Mouse (Mus musculus) spleen, adult 2 months (tissue): ENCODE results near the gene Opalin. TPM values are rescaled to one million over a fixed set of nuclear protein-coding genes. Genes with fewer than 3 reads are reported as not detected.

Experiments
- DNase-seq, 2 experiments: peaks; one replicate each; pipeline versions ENCODE4 v3.0.0 to v3.0.0-alpha.2; 2012 to 2021; ENCODE audit warnings: low spot score in 2 of 2, low read depth in 1 of 2
- H3K27ac ChIP-seq: fragments of 200-500 bp; 2 replicates; pipeline ENCODE4 v1.5.1; 2012; ENCODE audit warnings: low read length, inconsistent platforms; ENCODE audit not compliant: insufficient read depth
- H3K27me3 ChIP-seq: fragments of 200-500 bp; 2 replicates; pipeline ENCODE4 v1.6.1; 2012; ENCODE audit warnings: mild to moderate bottlenecking, moderate library complexity, low read length, inconsistent platforms; ENCODE audit not compliant: control insufficient read depth, insufficient read depth
- H3K36me3 ChIP-seq: fragments of 200-500 bp; 2 replicates; pipeline ENCODE4 v1.6.1; 2012; ENCODE audit warnings: mild to moderate bottlenecking, low read length, inconsistent platforms; ENCODE audit not compliant: control insufficient read depth, insufficient read depth
- H3K4me1 ChIP-seq: fragments of 200-500 bp; 2 replicates; pipeline ENCODE4 v1.6.1; 2011; ENCODE audit warnings: inconsistent platforms; ENCODE audit not compliant: control insufficient read depth, insufficient read depth, insufficient read length
- H3K4me3 ChIP-seq: fragments of 200-500 bp; 2 replicates; pipeline ENCODE4 v1.5.1; 2011; ENCODE audit warnings: mild to moderate bottlenecking, inconsistent platforms; ENCODE audit not compliant: insufficient read depth, insufficient read length; ENCODE audit errors: extremely low read depth
- CTCF ChIP-seq: fragments of 200-500 bp; IDR thresholded peaks from 2 replicates; pipeline ENCODE4 v1.5.1; 2011; ENCODE audit warnings: mild to moderate bottlenecking, inconsistent platforms; ENCODE audit not compliant: insufficient read depth, insufficient read length, insufficient replicate concordance; ENCODE audit errors: extremely low read depth
- POLR2A ChIP-seq: fragments of 200-500 bp; IDR thresholded peaks from 2 replicates; pipeline ENCODE4 v1.6.1; 2011; ENCODE audit warnings: low read depth, low read length, inconsistent platforms
- WGBS: fragments of 180-500 bp; shearing (Covaris S2); methylation state at CpG from one replicate; pipeline ENCODE4 v1.1.7; 2018; 5-methylcytosine and 5-hydroxymethylcytosine counted together
- polyA plus RNA-seq: library from polyadenylated mRNA; depleted of rRNA; stranded (reverse); fragments of >200 nt; gene quantifications from 2 replicates; pipeline ENCODE4 v1.2.3, GENCODE M21; 2012

Opalin gene
- polyA plus RNA-seq, 1 experiment, result not detected

DNA sequence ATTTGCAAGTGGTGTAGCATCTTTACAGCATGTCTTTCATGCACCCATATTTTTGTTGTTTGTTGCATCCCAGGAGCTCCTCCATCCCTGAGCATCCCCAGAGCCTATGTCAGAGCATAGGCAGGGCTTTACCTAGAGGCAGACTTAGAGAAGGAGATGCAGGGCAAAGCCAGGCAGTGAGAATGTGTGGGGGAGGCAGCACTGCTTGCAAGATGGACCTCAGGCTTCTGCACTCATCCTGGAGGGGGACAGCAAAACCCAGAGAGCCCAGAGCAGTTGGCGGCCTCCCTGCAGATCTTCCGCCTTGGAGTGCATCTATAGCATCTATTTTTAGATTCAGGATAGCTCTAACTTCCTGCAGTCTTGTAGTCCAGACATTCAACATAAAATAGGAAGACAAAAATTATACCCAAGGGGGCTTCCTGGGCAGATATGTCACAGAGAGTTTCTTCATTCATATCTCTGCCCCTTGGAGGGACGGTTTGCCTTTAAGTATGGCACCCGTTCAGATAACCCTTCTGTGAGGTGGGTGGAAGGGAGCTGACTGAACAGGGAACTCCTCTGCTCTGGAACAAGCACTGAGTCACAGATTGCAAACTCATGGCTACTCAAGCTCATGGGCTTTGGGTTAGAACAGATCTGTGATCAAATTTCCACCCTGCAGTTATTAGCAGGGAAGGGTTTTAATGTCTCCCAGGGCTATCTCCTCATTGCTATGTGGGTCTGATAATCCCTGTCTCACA is 40.9 kb downstream of the Opalin start:
- peaks cover 7% of the 10 kb centered on the region; the same call in 1 of the 2 replicates for H3K4me1 ChIP-seq
- H3K4me3 ChIP-seq, result no peak overlapping the region
- H3K27me3 ChIP-seq, result no peaks in the 10 kb centered on the region
- DNase-seq, result no peak
- no peak overlapping the region for H3K27ac ChIP-seq
- no peaks in the 10 kb centered on the region for H3K36me3 ChIP-seq
- TF ChIP-seq POLR2A (no peak), CTCF (no peak)
- 30% methylated on average over 4 of the region's 4 CpGs for WGBS

DNA sequence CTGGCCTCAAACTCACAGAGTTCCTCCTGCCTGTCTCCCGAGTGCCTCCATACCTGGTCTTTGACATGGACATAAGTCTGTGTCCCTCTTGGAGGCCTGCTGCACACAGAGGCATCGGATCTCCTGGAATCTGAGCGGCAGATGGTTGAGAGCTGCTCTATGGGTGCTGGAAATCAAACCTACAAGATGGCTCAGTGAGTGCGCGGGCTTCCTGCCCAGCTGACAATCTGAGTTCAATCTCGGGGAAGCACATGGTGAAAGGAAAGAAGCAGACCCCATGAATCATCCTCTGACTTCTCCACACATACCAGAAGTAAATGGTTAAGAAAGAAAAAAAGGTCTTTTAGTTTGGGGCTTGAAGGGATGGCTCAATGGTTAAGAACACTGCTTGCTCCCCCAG is 45.0 kb downstream of the Opalin start:
- H3K36me3 ChIP-seq, result no peaks in the 10 kb centered on the region
- H3K27ac ChIP-seq, result no peak overlapping the region
- 26% methylated on average over 6 of the region's 6 CpGs for WGBS
- TF ChIP-seq CTCF (no peak), POLR2A (no peak)
- DNase-seq, result no peak
- no peak overlapping the region for H3K4me3 ChIP-seq
- no peaks in the 10 kb centered on the region for H3K27me3 ChIP-seq
- peaks cover 9% of the 10 kb centered on the region; the same call in 1 of the 2 replicates for H3K4me1 ChIP-seq

DNA sequence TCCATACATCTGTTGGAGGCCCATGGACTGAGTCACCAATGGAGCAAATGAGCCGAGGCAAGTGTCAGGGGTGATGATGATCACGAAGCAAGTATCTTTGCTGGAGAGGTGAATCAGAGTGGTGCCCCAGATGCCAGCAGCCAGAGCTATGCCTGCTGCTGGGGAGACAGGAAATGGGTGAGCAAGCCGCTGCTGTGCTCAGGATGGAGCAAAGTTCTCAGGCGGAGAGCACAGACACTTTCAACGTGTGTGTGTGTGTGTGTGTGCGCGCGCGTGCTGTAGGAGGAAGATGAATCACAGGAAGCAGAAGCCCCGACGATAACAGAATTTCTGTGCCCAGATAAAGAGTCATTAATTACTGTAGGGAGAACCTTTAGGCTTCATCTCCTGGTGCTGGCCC is 45.9 kb downstream of the Opalin start:
- H3K27ac ChIP-seq, result peak overlapping the region; percentile 61
- WGBS, result 4% methylated on average over 11 of the region's 11 CpGs
- DNase-seq, result peak; percentile 36 to 64

DNA sequence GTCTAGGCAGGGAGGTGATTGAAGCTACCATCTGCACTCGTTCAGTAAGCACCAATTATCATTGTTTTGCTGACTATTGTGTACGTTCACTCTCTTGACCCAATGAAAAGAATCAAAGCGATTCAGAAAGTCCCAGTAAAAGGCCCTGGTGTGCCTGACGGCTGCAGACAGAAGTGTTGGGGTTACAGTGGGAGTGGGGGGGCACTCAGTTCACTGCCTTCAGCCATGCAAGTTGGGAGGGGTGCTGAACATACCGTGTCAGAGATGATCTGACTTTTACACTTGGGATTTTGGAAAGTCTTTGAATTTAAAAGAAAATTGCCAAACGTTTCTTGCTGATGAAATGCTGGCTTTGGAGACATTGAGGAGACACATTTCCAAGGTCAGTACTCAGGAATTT is 46.8 kb downstream of the Opalin start:
- Histone ChIP-seq H3K36me3 (no peaks in the 10 kb centered on the region), H3K4me3 (no peak overlapping the region), H3K27ac (no peak overlapping the region), H3K27me3 (no peaks in the 10 kb centered on the region), H3K4me1 (peaks cover 13% of the 10 kb centered on the region; the same call in 1 of the 2 replicates)
- DNase-seq, result no peak
- WGBS, result 38% methylated on average over 6 of the region's 6 CpGs
- TF ChIP-seq CTCF (no peak), POLR2A (no peak)

More for the DNA sequence above, 45.9 kb downstream of the Opalin start:
- Histone ChIP-seq H3K27me3 (no peaks in the 10 kb centered on the region), H3K4me3 (peak overlapping the region; percentile 31; the same call in 1 of the 2 replicates), H3K36me3 (no peaks in the 10 kb centered on the region), H3K4me1 (peaks cover 13% of the 10 kb centered on the region; the same call in 1 of the 2 replicates)
- TF ChIP-seq POLR2A (no peak), CTCF (no peak)

DNA sequence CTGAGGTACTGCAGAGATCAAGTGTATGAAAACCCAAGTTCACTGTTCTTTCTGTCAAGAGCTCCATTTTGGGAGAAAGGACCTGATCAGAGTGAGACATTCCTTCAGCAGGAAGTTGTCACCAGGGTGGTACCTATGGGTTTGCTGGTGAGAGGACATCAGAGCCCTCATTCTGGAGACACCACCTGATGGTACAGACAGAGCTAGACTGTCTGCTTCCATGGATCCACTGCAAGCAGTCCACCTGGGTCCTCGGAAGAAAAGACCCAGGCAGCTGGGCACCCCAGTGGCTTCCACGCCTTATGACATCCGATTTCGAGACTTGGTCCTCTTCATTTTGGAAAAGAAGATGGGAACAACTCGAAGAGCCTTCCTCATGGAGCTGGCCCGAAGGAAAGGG is 47.7 kb downstream of the Opalin start, which contains the start of gene Dntt:
Dntt (plus strand) TSS at position 57 of the 400 bp plus-strand sequence.
- 49% methylated on average over 6 of the region's 6 CpGs for WGBS
- DNase-seq, result no peak
- Histone ChIP-seq H3K27ac (no peak within 1 kb of the TSS), H3K4me3 (no peak within 1 kb of the TSS), H3K4me1 (peaks cover 13% of the 10 kb centered on the region; the same call in 1 of the 2 replicates), H3K36me3 (no peaks in the 10 kb centered on the region), H3K27me3 (no peaks in the 10 kb centered on the region)
- TF ChIP-seq CTCF (no peak), POLR2A (no peak)

DNA sequence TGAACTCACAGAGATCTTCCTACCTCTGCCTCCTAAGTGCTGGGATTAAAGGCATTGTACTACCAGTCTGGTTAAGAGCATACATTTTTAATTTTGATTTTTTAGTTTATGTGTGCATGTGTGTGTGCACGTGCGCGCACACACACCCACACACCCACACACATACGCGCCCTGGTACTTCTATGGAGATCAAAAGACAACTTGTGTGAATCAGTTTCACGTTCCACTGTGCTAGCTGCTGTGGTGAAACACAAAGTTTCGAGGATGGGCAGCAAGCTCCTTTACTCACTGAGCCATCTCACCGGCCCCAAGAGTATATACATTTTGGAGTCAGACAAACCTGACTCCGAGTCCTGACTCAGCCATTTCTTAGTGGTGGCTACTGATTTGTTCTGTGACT is 49.3 kb downstream of the Opalin start:
- Histone ChIP-seq H3K27me3 (no peaks in the 10 kb centered on the region), H3K4me3 (no peak overlapping the region), H3K4me1 (peaks cover 14% of the 10 kb centered on the region; the same call in 1 of the 2 replicates), H3K27ac (no peak overlapping the region), H3K36me3 (no peaks in the 10 kb centered on the region)
- no peak for DNase-seq
- no peak for TF ChIP-seq CTCF
- WGBS, result 43% methylated on average over 9 of the region's 9 CpGs

DNA sequence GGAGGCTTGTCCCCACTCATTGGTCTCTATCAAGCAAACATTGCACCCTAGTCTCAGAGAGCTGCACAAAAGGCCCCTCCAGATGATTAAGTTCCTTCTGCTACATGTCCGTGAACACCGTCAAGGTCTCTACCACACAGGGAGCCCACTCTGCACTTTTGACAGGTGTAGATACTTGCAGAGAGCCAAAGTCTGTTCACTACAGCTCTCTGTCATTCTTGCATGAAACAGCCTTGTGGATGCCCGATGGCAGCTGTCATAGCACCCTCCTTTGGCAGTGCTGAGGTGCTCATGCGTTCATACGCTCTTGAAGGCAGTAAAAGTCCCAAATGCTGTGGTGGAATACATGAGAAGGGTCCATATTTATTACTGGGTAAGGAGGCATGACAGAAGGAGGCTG is 49.9 kb downstream of the Opalin start:
- DNase-seq, result no peak
- 36% methylated on average over 5 of the region's 5 CpGs for WGBS
- TF ChIP-seq POLR2A, result no peak

More for the DNA sequence above, 49.9 kb downstream of the Opalin start:
- H3K36me3 ChIP-seq, result no peaks in the 10 kb centered on the region
- no peak overlapping the region for H3K27ac ChIP-seq
- no peak overlapping the region for H3K4me3 ChIP-seq
- peaks cover 16% of the 10 kb centered on the region; the same call in 1 of the 2 replicates for H3K4me1 ChIP-seq
- no peaks in the 10 kb centered on the region for H3K27me3 ChIP-seq
